Mouse (Mus musculus) ES-Bruce4 (cell line): ENCODE results near the gene Wnt6. TPM values are rescaled to one million over a fixed set of nuclear protein-coding genes. Genes with fewer than 3 reads are reported as not detected.
A peak's percentile ranks its signal among the peaks of the same experiment; 100 is the strongest.

ENCODE experiments used
- H3K27ac ChIP-seq: 2 replicates; pipeline ENCODE4 v1.5.1; 2012; ENCODE audit warnings: low read length, inconsistent platforms; ENCODE audit not compliant: insufficient read depth
- H3K27me3 ChIP-seq: 2 replicates; pipeline ENCODE4 v1.6.1; 2012; ENCODE audit warnings: mild to moderate bottlenecking, low read length, inconsistent platforms; ENCODE audit not compliant: control insufficient read depth, poor library complexity, insufficient read depth, severe bottlenecking
- H3K36me3 ChIP-seq: 2 replicates; pipeline ENCODE4 v1.6.1; 2012; ENCODE audit warnings: inconsistent platforms, mild to moderate bottlenecking, low read length, moderate library complexity; ENCODE audit not compliant: control insufficient read depth, poor library complexity, insufficient read depth, severe bottlenecking
- H3K4me1 ChIP-seq: one replicate; pipeline ENCODE4 v1.8.1; 2011; ENCODE audit warnings: low read length; ENCODE audit not compliant: control insufficient read depth, insufficient read depth
- H3K4me3 ChIP-seq: 2 replicates; pipeline ENCODE4 v1.5.1; 2011; ENCODE audit warnings: low read depth, mild to moderate bottlenecking, low read length
- H3K9ac ChIP-seq: 2 replicates; pipeline ENCODE4 v1.6.1; 2012; ENCODE audit warnings: low read depth, mild to moderate bottlenecking, inconsistent platforms; ENCODE audit not compliant: poor library complexity, severe bottlenecking
- H3K9me3 ChIP-seq: replicated peaks from 2 replicates; pipeline ENCODE4 v1.6.1; 2012; ENCODE audit warnings: mild to moderate bottlenecking, low read length, inconsistent platforms; ENCODE audit not compliant: control insufficient read depth, poor library complexity, insufficient read depth, severe bottlenecking
- CTCF ChIP-seq: IDR thresholded peaks from one replicate; pipeline ENCODE4 v1.8.1; 2011; ENCODE audit warnings: low read depth, low read length
- EP300 ChIP-seq: IDR thresholded peaks from 2 replicates; pipeline ENCODE4 v1.6.1; 2011; ENCODE audit warnings: low read depth, low read length; ENCODE audit not compliant: insufficient read depth
- POLR2A ChIP-seq: IDR thresholded peaks from one replicate; pipeline ENCODE4 v1.8.1; 2011; ENCODE audit warnings: low read length; ENCODE audit not compliant: insufficient read depth
- polyA plus RNA-seq: library from polyadenylated mRNA; stranded (reverse); fragments of >200 nt; gene quantifications from 2 replicates; pipeline ENCODE4 v1.2.4, GENCODE M21; 2011; ENCODE audit warnings: low read depth; ENCODE audit not compliant: missing spikeins, insufficient read depth, insufficient read length

The Wnt6 gene
- polyA plus RNA-seq, 1 experiment: 5.6 TPM

DNA sequence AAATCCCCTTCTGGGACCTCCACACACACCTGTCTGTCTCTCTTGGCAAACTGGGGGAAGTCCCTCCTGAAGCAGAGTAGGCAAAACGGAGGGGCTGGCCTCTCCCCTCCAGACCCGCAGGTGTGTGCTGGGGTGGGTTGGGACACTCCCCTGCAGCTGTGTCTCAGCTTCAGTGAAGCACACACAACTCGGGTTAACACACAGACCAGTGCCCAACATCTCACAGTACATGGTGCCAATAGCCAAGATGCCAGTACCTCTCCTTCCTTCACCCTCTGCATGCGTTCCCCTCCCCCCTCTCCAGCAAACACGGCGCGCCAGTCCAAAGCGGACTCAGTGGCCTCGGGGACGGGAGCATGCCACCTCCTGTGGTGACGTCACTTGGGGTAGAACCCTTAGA is 19.6 kb downstream of the Wnt6 start, which contains the start of gene Wnt10a:
Wnt10a (plus strand) TSS at position 268 of the 400 bp plus-strand sequence.
- no peaks in the 10 kb centered on the region for H3K36me3 ChIP-seq
- H3K9ac ChIP-seq: peak within 1 kb of the TSS; percentile 36
- peaks cover 2% of the 10 kb centered on the region for H3K4me1 ChIP-seq
- peaks cover 12% of the 10 kb centered on the region for H3K27me3 ChIP-seq
- no peak within 1 kb of the TSS for H3K27ac ChIP-seq
- 0 out of 2 replicates have a peak within 1 kb of the TSS, but pooled peaks have one; percentile 26 for H3K4me3 ChIP-seq
- TF ChIP-seq CTCF: no peak
- TF ChIP-seq POLR2A: no peak
- no peak for TF ChIP-seq EP300
- no peaks in the 10 kb centered on the region for H3K9me3 ChIP-seq

DNA sequence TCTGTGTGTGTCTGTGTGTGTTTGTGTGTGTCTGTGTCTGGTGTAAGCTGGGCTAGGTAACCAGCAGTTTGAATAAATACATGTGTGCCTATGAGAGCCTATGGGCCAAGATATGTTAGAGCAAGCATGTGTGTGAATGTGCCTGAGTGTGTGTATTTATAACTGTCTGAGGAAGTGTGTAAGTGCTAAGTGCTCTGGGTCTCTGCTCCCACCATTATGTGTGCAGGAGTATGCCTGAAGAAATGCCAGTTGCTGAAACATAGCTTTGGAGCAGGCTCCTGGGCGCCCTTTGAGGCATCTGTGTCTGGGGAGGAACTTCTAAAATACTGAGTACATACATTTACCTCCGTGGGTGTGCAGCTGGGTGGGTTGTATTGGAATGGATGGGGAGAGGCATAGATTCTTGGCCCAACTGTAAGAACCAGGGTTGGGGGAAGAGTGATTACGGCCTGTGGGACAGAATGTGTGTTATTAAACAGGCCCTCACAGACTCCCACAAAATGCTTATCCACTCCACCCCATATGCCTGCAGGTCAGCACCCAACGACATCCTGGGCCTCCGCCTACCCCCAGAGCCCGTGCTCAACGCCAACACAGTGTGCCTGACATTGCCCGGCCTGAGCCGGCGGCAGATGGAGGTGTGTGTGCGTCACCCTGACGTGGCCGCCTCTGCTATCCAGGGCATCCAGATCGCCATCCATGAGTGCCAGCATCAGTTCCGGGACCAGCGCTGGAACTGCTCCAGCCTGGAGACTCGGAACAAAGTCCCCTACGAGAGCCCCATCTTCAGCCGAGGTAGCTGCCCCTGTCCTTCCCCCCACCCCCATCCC is 21.4 kb downstream of the Wnt6 start:
- H3K4me3 ChIP-seq: no peak overlapping the region
- no peak for TF ChIP-seq EP300
- no peaks in the 10 kb centered on the region for H3K9me3 ChIP-seq
- no peak overlapping the region for H3K9ac ChIP-seq
- H3K27me3 ChIP-seq: peaks cover 12% of the 10 kb centered on the region
- no peak overlapping the region for H3K27ac ChIP-seq
- peaks cover 2% of the 10 kb centered on the region for H3K4me1 ChIP-seq
- H3K36me3 ChIP-seq: no peaks in the 10 kb centered on the region

DNA sequence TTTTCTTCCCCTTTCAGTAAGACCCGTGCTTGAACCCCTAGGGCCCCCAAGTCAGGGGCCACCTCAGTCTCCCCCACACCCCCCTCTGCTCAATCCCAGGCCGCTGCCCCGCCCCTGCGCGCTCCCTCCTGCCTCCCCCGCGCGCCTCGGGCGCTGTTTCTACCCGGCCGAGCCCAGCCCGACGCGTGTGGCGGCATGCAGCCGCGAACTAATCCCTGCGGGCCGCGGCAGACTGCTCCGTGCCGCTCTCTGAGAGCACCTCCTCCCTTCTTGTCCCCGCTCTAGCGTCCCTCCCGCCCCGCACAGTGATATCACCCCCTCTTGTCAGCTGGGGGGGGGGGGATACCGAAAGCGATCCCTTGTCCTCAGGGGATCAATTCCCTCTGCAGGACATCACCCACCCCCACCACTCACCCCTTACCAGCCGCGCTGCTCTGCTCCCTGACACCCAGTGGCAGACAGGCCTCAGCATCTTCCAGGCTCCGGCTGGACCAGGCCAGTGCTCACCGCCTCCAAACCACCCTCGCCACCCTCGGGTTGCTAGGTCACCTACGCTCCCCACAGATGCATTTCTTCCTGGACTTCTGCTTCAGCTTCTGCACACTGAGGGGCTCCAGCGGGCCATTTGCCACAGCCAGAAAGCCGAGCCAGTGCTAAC is 22.9 kb downstream of the Wnt6 start:
- Histone ChIP-seq H3K27me3 (peaks cover 13% of the 10 kb centered on the region), H3K36me3 (no peaks in the 10 kb centered on the region), H3K9ac (peak overlapping the region; percentile 63), H3K9me3 (no peaks in the 10 kb centered on the region), H3K27ac (no peak overlapping the region), H3K4me3 (peak overlapping the region; percentile 54), H3K4me1 (peaks cover 2% of the 10 kb centered on the region)
- no peak for TF ChIP-seq EP300
- no peak for TF ChIP-seq POLR2A
- no peak for TF ChIP-seq CTCF

DNA sequence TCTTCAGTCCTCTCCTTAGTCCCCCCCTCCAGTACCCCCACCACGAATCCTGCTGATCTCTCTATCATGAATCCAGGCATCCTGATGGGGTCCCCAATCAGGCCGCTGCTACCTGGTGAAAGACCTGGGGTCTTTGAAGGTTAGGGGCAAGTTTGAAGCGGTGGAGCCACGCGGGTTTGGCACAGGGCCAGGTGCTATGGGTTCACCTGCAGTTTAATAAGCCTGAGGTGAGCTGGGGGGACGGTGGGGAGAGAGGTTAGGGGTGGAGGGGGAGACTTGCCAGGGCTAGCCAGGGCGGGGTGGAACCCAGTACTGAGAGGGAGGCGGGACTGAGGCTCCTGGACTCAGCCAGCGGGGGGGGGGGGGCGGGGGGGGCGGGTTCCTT is 23.4 kb downstream of the Wnt6 start:
- no peak for TF ChIP-seq POLR2A
- TF ChIP-seq CTCF: no peak
- no peak for TF ChIP-seq EP300
- Histone ChIP-seq H3K27me3 (peaks cover 16% of the 10 kb centered on the region), H3K27ac (no peak overlapping the region), H3K4me3 (peak overlapping the region; percentile 54), H3K9ac (peak overlapping the region; percentile 63), H3K4me1 (peaks cover 2% of the 10 kb centered on the region), H3K36me3 (no peaks in the 10 kb centered on the region), H3K9me3 (no peaks in the 10 kb centered on the region)

DNA sequence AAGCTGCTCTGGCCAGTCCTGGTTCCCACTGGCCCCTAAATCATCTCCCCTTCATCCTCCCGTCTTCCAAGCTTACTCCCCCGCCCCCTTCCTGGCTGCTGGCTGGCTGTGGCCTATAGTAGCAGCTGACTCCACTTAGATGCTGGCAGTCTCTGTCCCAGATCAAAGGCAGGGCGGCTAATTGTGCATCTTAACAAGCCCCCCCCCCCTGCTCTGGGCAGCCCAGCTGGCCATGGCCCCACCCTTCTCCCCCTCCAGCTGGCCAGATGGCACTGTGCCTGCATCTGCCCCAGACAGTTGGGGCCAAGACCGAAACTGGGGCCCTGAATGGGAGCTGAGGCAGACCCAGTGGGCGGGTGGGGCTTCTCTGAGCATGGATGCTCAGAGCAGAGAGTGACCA is 25.8 kb downstream of the Wnt6 start:
- H3K4me1 ChIP-seq: peaks cover 2% of the 10 kb centered on the region
- H3K27me3 ChIP-seq: peaks cover 10% of the 10 kb centered on the region
- H3K27ac ChIP-seq: no peak overlapping the region
- H3K36me3 ChIP-seq: no peaks in the 10 kb centered on the region
- TF ChIP-seq POLR2A (no peak), EP300 (no peak), CTCF (no peak)
- no peaks in the 10 kb centered on the region for H3K9me3 ChIP-seq
- no peak overlapping the region for H3K9ac ChIP-seq
- no peak overlapping the region for H3K4me3 ChIP-seq

DNA sequence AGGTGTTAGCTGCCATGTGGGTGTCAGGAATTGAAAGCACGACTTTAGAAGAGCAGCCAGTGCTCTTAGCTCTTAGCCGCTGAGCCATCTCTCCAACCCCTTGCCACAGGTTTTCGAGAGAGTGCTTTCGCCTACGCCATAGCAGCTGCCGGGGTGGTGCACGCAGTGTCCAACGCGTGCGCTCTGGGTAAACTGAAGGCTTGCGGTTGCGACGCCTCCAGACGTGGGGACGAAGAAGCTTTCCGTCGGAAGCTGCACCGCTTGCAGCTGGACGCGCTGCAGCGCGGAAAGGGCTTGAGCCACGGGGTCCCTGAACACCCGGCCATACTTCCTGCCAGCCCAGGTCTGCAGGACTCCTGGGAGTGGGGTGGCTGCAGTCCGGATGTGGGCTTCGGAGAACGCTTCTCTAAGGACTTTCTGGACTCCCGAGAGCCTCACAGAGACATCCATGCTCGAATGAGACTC is 28.8 kb downstream of the Wnt6 start:
- Histone ChIP-seq H3K4me1 (peaks cover 2% of the 10 kb centered on the region), H3K4me3 (peak overlapping the region; percentile 36), H3K36me3 (no peaks in the 10 kb centered on the region), H3K27me3 (0 out of 2 replicates have a peak, but pooled peaks cover 6% of the 10 kb centered on the region), H3K9ac (peak overlapping the region; percentile 24; the same call in 1 of the 2 replicates), H3K9me3 (no peaks in the 10 kb centered on the region), H3K27ac (no peak overlapping the region)
- TF ChIP-seq POLR2A (no peak), CTCF (no peak), EP300 (no peak)
